Mouse (Mus musculus) v-Abl transformed pro-B cells (cell line): ENCODE measurements around the gene Slit1.

Experiments used
- in situ Hi-C, 2 experiments: fragments of 400-800 bp; cut with MboI; formaldehyde crosslinking; loops; one replicate each; pipeline ENCODE4 v1.15.1; 2025; ENCODE audit not compliant: unreplicated experiment in 2 of 2

The Slit1 gene

GRCm38 (mm10) chr19:41734685-41735084 lies 8.8 kb downstream of the Slit1 start:
- in situ Hi-C loops, result no loop called here

DNA sequence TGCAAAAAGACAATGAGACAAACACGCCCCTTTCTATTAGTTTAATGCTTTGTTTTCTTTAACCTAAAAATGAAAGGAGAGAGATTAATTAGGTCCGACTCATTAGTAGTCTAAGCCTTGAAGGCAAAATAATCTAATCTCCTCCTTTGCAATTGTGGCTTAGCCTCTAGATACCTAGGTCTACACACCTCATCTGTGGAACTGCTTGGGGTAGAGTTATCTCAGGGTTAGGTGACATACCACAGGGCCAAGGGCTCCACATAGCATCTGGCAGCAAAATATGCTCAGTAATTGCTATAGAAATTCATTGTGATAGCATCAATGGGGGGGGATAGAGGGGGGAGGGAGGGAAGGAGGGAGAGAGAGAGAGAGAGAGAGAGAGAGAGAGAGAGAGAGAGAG lies 18.0 kb downstream of the Slit1 start:
- in situ Hi-C loops, result no loop called here

DNA sequence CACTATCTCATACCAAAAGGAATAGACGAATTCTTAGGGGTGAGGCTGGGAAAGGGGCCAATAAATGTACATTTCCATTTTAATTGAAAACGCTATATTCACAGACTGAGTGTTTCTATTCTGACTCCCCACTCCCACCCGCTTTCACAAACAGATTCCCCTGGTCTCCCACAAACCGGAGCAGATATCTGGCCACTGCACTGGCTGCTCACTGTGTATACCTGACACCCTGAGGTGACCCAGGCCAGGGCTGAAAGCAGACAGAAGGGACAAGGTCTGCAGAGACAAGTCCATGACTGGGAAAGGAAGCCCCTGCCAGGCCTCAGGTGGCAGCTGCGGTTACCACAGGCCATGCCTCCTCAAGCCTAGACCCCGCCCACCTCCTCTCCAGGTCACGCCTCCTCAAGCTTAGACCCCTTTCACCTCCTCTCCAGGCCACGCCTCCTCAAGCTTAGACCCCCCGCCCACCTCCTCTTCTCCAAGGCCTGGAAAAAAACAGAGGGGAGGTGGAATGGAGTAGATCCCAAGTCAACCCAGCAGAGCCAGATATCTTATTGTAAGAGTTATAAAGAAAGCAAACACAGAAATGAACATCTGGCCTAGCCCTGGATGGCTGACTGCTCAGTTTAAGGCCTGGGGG lies 18.5 kb downstream of the Slit1 start:
- in situ Hi-C loops, result no loop called here

DNA sequence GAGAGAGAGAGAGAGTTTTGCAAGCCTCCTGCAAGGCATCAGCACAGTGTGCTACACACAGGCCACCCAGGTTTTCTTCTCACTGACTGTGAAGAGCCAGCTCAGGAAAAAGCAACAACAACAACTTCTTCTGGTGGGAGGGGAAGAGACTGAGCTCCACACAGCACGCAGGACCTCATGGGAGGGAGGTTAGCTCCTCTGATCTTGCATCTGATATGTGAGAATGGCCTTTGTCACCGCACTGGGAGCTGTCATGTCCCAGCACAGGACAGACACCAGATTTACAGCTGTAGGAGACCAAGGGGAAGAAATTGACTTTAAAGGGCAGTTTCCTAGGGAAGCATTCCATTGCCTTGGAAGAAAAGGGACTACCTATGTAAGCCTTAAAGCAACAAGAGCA lies 20.1 kb downstream of the Slit1 start:
- in situ Hi-C loops, result no loop called here

- in situ Hi-C loops, result no loop called here
These were observed 24.0 kb downstream of the Slit1 start for GRCm38 (mm10) chr19:41719436-41719835.

GRCm38 (mm10) chr19:41716233-41717218 lies 26.9 kb downstream of the Slit1 start:
- in situ Hi-C loops, result no loop called here

DNA sequence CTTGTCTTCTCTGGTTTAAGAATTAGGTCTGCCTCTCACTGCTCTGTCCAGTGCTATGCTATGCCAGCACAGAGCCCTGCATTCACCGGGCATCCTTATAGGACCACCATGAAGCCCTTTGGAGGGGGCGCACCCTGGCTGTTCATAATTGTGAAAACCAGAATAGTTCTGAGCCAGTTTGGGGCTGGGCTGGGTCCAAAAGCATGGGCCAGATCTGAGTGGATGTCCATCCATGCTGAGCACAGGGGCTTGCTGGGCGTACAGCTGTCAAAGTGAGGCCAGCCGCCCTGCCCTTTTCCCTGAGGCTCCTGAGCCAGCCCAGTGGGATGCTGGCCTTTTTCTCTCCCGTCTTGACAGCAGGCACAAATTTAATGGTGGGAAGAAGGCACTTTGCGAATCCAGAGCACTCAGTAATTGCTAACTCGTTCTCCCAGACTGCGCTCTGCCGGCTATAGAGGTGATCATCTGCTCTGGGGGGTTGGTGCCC lies 29.0 kb downstream of the Slit1 start:
- in situ Hi-C loops, result no loop called here

- in situ Hi-C loops, result no loop called here
These were observed 30.6 kb downstream of the Slit1 start for GRCm38 (mm10) chr19:41712829-41713228.

GRCm38 (mm10) chr19:41711665-41712064 lies 31.8 kb downstream of the Slit1 start:
- in situ Hi-C loops, result no loop called here

- in situ Hi-C loops, result no loop called here
These were observed 33.8 kb downstream of the Slit1 start for GRCm38 (mm10) chr19:41709497-41710165.

- in situ Hi-C loops, result no loop called here
These were observed 35.6 kb downstream of the Slit1 start for GRCm38 (mm10) chr19:41707850-41708249.

- in situ Hi-C loops, result no loop called here
These were observed 37.2 kb downstream of the Slit1 start for GRCm38 (mm10) chr19:41706094-41706828.

GRCm38 (mm10) chr19:41705416-41705815 lies 38.0 kb downstream of the Slit1 start:
- in situ Hi-C loops, result no loop called here

DNA sequence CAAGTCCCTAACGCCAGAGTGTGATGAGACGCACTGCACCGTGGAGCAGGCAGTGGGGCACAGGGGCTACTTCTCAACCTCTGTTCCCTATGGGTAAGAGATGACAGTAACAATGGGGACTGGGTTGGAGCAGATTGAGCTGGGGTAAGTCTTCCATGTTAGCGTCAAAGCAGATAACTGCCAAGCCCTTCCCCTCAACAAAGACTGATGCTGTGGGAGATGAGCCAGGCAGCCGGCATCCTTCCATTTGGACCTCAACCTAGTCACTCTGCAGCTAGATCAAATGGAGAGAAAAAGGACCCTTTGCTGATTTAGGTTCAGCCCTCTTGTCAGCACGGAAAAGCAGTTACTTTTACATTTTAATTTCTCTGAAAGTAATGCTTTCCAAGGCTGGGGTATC lies 40.8 kb downstream of the Slit1 start:
- in situ Hi-C loops, result no loop called here

DNA sequence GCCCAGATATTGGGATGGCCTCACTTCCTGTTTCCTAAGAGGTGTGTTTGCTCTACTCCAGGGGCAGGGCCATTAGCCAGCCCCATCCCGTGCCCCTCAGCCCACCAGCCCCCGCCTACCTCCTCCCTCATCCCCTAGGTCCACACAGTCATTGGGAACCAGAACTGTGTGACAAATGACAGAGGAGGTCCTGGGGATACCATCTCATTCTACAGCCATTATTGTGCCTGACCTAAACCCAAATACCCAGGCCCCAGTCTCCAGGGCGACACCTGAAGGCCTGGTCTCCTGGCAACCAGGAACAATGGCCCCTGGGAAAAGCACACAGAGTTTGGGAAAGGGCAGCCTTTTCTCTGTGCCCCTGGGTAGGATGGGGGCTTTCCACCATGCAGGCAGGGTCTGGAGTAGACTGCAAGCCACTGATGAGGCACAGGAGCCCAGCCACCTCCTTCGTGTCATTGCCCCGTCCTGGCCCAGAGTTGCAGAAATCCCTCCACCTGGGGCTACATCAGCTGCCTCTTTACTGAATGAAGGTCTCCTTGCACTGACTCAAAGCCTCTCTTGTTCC lies 44.5 kb downstream of the Slit1 start:
- in situ Hi-C loops, result no loop called here

DNA sequence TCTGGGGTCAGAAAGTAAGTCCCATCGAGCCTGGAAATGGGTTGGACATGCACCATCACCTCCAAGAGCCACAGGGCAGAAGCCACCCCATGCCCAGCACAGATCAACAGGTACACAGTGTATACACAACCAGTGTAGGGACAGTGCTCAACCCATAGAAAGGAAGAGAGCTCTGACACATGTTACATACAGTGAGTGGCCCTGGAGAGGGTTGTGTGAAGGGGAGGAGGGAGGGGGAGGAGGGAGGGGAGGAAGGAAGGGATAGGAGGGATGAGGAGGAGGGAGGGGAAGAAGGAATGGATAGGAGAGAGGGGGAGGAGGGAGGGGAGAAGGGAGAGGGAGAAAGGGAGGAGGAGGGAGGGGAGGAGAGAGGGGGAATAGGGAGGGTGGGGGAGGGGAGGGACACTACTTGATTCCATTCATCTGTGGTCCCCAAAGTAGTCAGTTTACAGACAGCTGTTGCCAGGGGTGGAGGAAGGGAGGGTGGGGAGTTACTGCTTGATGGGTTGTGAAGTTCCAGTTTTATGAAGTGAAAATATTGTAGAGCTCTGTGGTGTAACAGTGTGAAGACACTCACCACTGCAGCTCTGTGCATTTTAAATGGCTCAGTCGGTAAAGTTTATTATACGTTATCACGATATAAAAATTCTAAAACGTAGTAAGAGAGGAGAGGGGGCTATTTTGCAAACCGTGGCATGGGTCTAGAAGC lies 45.5 kb downstream of the Slit1 start:
- in situ Hi-C loops, result no loop called here

DNA sequence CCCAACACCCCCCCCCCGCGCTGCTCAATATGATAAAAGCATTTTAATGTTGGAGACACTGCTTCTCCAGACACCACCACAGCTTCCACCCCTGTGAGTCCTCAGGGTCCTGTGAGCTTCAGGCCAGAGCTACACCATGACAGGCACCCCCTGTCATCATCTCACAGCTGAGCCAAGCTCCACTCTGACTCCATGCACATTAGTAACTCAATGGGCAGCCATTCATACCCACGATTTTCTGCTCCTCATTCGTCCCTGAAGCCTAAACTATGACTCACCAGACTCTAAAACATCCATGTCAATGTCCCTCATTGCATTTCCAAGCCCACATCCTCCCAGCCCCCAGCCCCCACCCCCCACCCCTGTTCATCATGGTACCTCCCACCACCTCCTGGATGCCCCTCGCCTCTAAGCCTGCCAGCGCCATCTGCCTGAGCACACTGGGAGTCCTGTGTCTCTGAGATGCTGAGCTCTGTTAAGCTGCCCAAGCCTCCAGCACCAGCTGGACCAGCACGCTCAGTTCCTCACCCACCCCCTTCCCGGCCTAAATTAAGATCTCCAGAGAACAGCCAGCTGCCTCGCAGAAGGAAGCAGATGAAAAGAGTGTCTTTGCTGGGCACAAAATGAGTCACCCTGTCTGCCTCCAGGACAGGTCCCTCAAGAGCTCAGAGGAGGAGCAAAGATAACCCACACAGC lies 46.2 kb downstream of the Slit1 start:
- in situ Hi-C loops, result no loop called here

DNA sequence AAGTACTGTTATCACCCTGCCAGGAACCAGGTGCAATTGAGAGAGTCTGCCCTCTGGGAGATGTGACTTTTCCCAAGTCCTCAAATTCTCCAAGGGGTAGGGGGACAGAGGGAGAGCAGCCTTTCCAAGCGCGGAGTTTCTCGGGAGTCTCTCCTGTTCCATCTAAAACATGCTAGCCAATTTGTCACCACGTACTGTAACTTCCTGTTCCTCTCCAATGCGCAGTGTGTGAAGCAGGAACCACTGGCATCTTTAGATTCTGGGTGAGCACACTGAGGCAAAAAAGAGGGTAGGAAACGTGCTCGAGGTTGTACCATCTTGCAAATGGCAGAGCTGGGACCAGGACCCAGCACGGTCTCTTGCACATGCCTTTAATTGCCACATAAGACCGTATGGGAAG lies 47.0 kb downstream of the Slit1 start:
- in situ Hi-C loops, result no loop called here

DNA sequence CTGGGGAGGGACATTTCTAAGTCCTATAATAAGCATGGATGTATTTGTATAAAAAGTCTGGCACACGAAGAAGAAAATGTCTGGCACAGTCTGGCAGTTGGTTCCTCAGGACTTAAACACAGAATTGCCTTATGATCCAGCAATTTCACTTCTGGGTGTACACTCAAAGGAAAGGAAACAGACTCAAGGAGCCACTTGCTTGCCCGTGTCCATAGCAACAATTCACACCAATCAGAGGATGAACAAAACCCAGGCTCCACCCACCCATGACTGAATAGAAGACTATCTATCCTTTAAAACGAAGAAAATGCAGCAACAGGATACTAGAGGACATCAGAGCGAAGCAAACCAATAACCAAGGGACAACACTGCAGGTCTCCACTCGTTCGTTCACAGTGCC lies 48.4 kb downstream of the Slit1 start:
- in situ Hi-C loops, result no loop called here
